Mouse (Mus musculus) midbrain, embryonic 11.5 days (tissue): ENCODE data around the gene Pofut1. TPM values are rescaled to one million over a fixed set of nuclear protein-coding genes. Genes with fewer than 3 reads are reported as not detected.

ENCODE experiments used
- ATAC-seq: fragments of 200-750 bp; cut with Nextera tagmentation; 2 replicates; pipeline ENCODE4 v1.8.0; 2017; ENCODE audit warnings: moderate TSS enrichment, moderate library complexity; ENCODE audit not compliant: low FRiP score
- DNase-seq: peaks from one replicate; pipeline ENCODE4 v3.0.0; 2015; ENCODE audit warnings: low spot score; ENCODE audit errors: missing footprints
- H3K27ac ChIP-seq: fragments of 300-500 bp; sonication (generic); 2 replicates; pipeline ENCODE4 v1.5.1; 2014; ENCODE audit warnings: low read depth, low read length
- H3K27me3 ChIP-seq: fragments of 300-500 bp; sonication (generic); 2 replicates; pipeline ENCODE4 v1.6.1; 2014; ENCODE audit warnings: mild to moderate bottlenecking, low read length, moderate library complexity, mixed read lengths; ENCODE audit not compliant: control insufficient read depth, insufficient read depth
- H3K36me3 ChIP-seq: fragments of 300-500 bp; sonication (generic); 2 replicates; pipeline ENCODE4 v1.6.1; 2014; ENCODE audit warnings: mild to moderate bottlenecking, low read length, moderate library complexity, mixed read lengths; ENCODE audit not compliant: control insufficient read depth, insufficient read depth
- H3K4me1 ChIP-seq: fragments of 300-500 bp; sonication (generic); 2 replicates; pipeline ENCODE4 v1.6.1; 2014; ENCODE audit warnings: low read length; ENCODE audit not compliant: control insufficient read depth, insufficient read depth
- H3K4me2 ChIP-seq: fragments of 300-500 bp; sonication (generic); 2 replicates; pipeline ENCODE4 v1.6.1; 2014; ENCODE audit warnings: mild to moderate bottlenecking, moderate library complexity
- H3K4me3 ChIP-seq: fragments of 300-500 bp; sonication (generic); 2 replicates; pipeline ENCODE4 v1.5.1; 2014; ENCODE audit warnings: low read depth, low read length
- H3K9ac ChIP-seq: fragments of 300-500 bp; sonication (generic); 2 replicates; pipeline ENCODE4 v1.6.1; 2014; ENCODE audit warnings: low read length
- H3K9me3 ChIP-seq: fragments of 300-500 bp; sonication (generic); 2 replicates; pipeline ENCODE4 v1.6.1; 2016; ENCODE audit warnings: low read length; ENCODE audit not compliant: control insufficient read depth
- WGBS: fragments of 180-500 bp; shearing (Covaris S2); extraction: QIAGEN DNeasy Blood & Tissue Kit; methylation state at CpG from one replicate; pipeline ENCODE4 v1.1.7; 2014; 5-methylcytosine and 5-hydroxymethylcytosine counted together
- polyA plus RNA-seq: library from polyadenylated mRNA; unstranded; fragments of >200 nt; fragmentation: Nextera tagmentation; extraction: Ambion mirVana; gene quantifications from 2 replicates; pipeline ENCODE4 v1.2.1, GENCODE M21; 2014

Gene Pofut1
- polyA plus RNA-seq, 1 experiment from 2014 or later = 7.2 TPM

DNA sequence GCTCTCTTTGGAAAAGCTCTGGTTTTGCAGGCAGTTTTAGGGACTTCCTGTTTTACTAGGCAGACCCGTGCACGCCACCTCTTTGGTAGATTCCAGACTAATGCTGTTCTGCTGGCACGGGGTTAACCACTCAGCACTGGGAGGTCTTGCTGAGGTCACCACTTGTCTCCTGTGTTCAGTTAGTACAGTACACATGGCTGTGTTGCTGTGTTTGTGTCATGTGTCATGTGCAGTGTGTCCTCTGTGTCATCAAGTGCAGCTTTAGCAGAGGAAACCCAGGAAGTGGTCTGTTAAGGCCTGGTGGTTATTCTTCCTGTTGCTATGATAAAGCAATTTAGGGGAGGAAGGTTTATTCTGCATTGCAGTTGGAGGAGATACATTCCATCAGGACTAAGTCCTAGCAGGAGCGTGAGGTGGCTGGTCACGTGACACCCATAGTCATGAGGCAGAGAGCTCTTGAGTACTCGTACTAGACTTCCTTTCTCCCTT is 26.5 kb upstream of the Pofut1 start:
- Histone ChIP-seq H3K4me1 (no peaks in the 10 kb centered on the region), H3K27ac (no peak overlapping the region), H3K4me3 (no peak overlapping the region), H3K4me2 (no peak overlapping the region), H3K27me3 (no peaks in the 10 kb centered on the region), H3K9ac (no peak overlapping the region), H3K9me3 (no peaks in the 10 kb centered on the region), H3K36me3 (no peaks in the 10 kb centered on the region)
- DNase-seq = no peak
- WGBS = 85% methylated on average over 6 of the region's 6 CpGs
- ATAC-seq = no peak

DNA sequence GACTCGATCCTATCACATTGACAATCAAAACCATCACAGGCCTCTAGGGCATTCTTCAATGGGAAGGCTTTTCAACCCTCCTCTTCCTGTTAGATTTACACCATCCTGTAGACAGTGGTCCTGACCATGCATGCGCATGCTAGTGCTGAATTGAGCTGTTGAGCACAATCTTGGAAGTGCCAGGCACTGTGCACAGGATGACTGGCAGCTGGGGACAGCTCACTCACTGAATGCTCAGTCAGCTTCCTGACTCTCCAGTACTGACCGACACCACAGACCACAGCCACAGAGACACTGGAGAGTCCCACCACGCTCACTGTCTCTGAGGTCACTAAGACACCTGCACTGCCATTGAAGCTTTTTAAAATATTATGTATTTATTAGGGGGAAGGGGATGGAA is 25.9 kb upstream of the Pofut1 start:
- 85% methylated on average over 4 of the region's 4 CpGs for WGBS
- Histone ChIP-seq H3K36me3 (no peaks in the 10 kb centered on the region), H3K9me3 (no peaks in the 10 kb centered on the region), H3K27me3 (no peaks in the 10 kb centered on the region), H3K4me2 (no peak overlapping the region), H3K4me3 (no peak overlapping the region), H3K9ac (no peak overlapping the region), H3K4me1 (no peaks in the 10 kb centered on the region), H3K27ac (no peak overlapping the region)
- ATAC-seq (no peak), DNase-seq (no peak)

GRCm38 (mm10) chr2:153217826-153218340 is 23.4 kb upstream of the Pofut1 start:
- H3K9ac ChIP-seq = no peak overlapping the region
- 89% methylated on average over 10 of the region's 10 CpGs for WGBS

DNA sequence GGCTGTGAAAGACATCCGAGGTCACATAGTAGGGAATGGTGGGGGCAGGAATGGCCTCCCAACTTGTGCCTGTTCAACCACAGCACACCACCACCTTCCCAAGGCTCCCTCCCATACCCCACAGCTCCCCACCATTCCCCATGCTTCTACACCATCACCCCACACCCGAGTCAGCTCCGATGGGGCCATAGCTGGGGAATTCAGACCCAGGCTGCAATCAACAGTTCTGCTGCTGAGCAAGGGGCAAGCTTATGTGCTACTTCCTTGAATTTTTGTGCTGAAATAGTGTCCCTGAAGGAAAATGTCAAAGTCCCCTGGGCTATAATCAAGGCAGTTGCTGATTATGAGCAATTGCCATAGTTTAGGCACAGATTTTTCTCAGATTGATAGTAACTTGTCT is 22.8 kb upstream of the Pofut1 start:
- DNase-seq (no peak), ATAC-seq (no peak)
- no peak overlapping the region for H3K4me2 ChIP-seq
- no peaks in the 10 kb centered on the region for H3K27me3 ChIP-seq
- no peaks in the 10 kb centered on the region for H3K9me3 ChIP-seq
- H3K4me1 ChIP-seq = no peaks in the 10 kb centered on the region
- whole genome bisulfite sequencing = 80% methylated on average over 3 of the region's 3 CpGs
- no peaks in the 10 kb centered on the region for H3K36me3 ChIP-seq
- no peak overlapping the region for H3K9ac ChIP-seq
- no peak overlapping the region for H3K27ac ChIP-seq
- no peak overlapping the region for H3K4me3 ChIP-seq

More at GRCm38 (mm10) chr2:153217826-153218340, 23.4 kb upstream of the Pofut1 start:
- ATAC-seq (no peak), DNase-seq (no peak)
- no peak overlapping the region for H3K4me2 ChIP-seq
- H3K4me3 ChIP-seq = no peak overlapping the region
- no peaks in the 10 kb centered on the region for H3K36me3 ChIP-seq
- H3K27ac ChIP-seq = no peak overlapping the region
- H3K27me3 ChIP-seq = no peaks in the 10 kb centered on the region
- H3K9me3 ChIP-seq = no peaks in the 10 kb centered on the region
- no peaks in the 10 kb centered on the region for H3K4me1 ChIP-seq

DNA sequence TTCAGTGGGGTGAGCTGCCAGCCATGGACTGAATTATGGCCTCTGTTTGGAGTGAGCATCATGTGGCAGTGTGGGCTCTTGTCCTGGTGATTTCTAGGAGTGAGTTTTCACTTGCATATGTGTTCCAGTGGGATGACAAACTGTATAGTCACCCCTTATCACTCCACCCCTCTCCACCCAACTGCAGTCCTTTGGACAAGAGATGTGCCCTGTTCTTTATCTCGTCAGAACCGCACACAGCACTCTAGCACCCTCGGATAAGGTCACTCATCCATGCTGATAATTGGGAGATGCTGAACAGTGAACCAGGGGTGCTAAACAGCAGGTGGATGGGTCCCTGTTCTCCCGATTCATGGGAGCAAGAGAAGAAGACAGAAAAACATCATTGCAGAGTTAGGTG is 19.7 kb upstream of the Pofut1 start:
- peaks cover 11% of the 10 kb centered on the region for H3K4me1 ChIP-seq
- 88% methylated on average over 4 of the region's 4 CpGs for WGBS
- ATAC-seq = no peak

GRCm38 (mm10) chr2:153222130-153222529 is 19.2 kb upstream of the Pofut1 start:
- H3K9ac ChIP-seq = no peak overlapping the region
- H3K4me1 ChIP-seq = peaks cover 11% of the 10 kb centered on the region
- H3K27ac ChIP-seq = no peak overlapping the region
- H3K9me3 ChIP-seq = no peaks in the 10 kb centered on the region
- no peak overlapping the region for H3K4me3 ChIP-seq
- no peaks in the 10 kb centered on the region for H3K36me3 ChIP-seq
- H3K27me3 ChIP-seq = no peaks in the 10 kb centered on the region
- ATAC-seq (no peak), DNase-seq (no peak)
- no peak overlapping the region for H3K4me2 ChIP-seq

More for the DNA sequence above, 19.7 kb upstream of the Pofut1 start:
- DNase-seq = no peak
- no peaks in the 10 kb centered on the region for H3K27me3 ChIP-seq
- no peak overlapping the region for H3K9ac ChIP-seq
- H3K4me3 ChIP-seq = no peak overlapping the region
- H3K36me3 ChIP-seq = no peaks in the 10 kb centered on the region
- no peak overlapping the region for H3K27ac ChIP-seq
- H3K9me3 ChIP-seq = no peaks in the 10 kb centered on the region
- H3K4me2 ChIP-seq = no peak overlapping the region

DNA sequence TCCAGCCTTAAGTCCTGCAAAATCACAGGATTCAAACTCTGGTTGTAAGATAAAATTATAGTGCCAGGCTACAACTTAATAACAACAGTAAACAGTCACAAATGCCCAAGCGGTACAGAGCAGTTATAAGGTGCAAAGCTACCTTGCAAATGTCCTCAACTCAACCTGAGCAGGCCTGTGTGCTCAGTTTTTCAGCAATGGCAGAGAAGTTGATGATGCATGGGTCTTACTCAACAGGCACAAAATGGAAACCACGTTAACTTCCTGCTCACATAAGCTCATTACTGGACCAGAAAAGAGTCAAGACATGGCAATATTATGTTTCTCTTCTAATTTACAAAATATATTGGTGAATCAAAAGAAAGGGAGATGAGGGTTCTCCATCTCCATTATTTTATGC is 18.8 kb upstream of the Pofut1 start:
- DNase-seq = no peak
- H3K4me2 ChIP-seq = no peak overlapping the region
- no peaks in the 10 kb centered on the region for H3K9me3 ChIP-seq
- H3K27ac ChIP-seq = no peak overlapping the region
- H3K4me1 ChIP-seq = peaks cover 11% of the 10 kb centered on the region
- no peak overlapping the region for H3K4me3 ChIP-seq
- no peaks in the 10 kb centered on the region for H3K36me3 ChIP-seq
- no peaks in the 10 kb centered on the region for H3K27me3 ChIP-seq
- no peak for ATAC-seq
- WGBS = 93% methylated on average over 2 of the region's 2 CpGs
- no peak overlapping the region for H3K9ac ChIP-seq

- H3K9me3 ChIP-seq = no peaks in the 10 kb centered on the region
- H3K9ac ChIP-seq = peak within 1 kb of the TSS; percentile 82
- peak within 1 kb of the TSS; percentile 73 for H3K4me2 ChIP-seq
- H3K4me1 ChIP-seq = peaks cover 11% of the 10 kb centered on the region
- H3K27me3 ChIP-seq = no peaks in the 10 kb centered on the region
- ATAC-seq = peak; percentile 80
- peaks cover 8% of the 10 kb centered on the region; the same call in 1 of the 2 replicates for H3K36me3 ChIP-seq
- no peak within 1 kb of the TSS for H3K27ac ChIP-seq
- WGBS = 3% methylated on average over 31 of the region's 31 CpGs
- peak; percentile 90 for DNase-seq
- peak within 1 kb of the TSS; percentile 46 for H3K4me3 ChIP-seq
These were observed 16.3 kb upstream of the Pofut1 start, which contains the start of gene Tspyl3 for GRCm38 (mm10) chr2:153224946-153225594. Gene Tspyl3, minus strand, starts transcription at chr2:153225441.

DNA sequence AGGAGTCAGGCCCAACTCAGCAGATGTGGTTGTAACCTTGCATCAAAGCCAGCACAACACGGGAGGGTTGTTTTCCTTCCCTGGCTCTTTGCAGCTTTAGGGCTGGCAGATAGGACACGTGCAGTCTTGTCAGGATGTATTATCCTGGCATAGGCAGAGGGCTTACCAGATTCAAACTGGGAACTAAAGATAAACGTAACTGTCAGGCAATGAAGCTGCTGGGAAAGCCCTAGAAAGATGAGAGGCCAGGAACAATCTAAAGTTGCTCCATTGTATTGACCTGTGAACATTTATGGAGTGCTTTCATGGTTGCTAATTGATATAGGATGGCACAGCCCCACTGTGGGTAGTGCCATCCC is 15.8 kb upstream of the Pofut1 start:
- peak overlapping the region; percentile 82 for H3K9ac ChIP-seq
- no peak overlapping the region for H3K27ac ChIP-seq
- 7% methylated on average over 3 of the region's 3 CpGs for WGBS
- ATAC-seq = no peak; the same call in 1 of the 2 replicates
- H3K4me2 ChIP-seq = peak overlapping the region; percentile 73
- H3K36me3 ChIP-seq = peaks cover 13% of the 10 kb centered on the region
- no peak for DNase-seq
- H3K4me1 ChIP-seq = peaks cover 11% of the 10 kb centered on the region
- H3K4me3 ChIP-seq = no peak overlapping the region; the same call in 1 of the 2 replicates
- no peaks in the 10 kb centered on the region for H3K27me3 ChIP-seq
- no peaks in the 10 kb centered on the region for H3K9me3 ChIP-seq
